Mouse (Mus musculus) frontal cortex, adult 2 months (tissue): ENCODE data around the gene Tmcc1. TPM values are rescaled to one million over a fixed set of nuclear protein-coding genes. Genes with fewer than 3 reads are reported as not detected.
"Not testable (repeated sequence)": the region's sequence is repeated elsewhere in the genome, so short reads cannot be mapped to it uniquely, and the experiment has no call there.

Experiments used
- DNase-seq, 2 experiments: peaks; one replicate each; pipeline ENCODE4 v3.0.0; 2022; ENCODE audit warnings: low spot score in 1 of 2; ENCODE audit errors: extremely low spot score in 1 of 2
- polyA plus RNA-seq: library from polyadenylated mRNA; depleted of rRNA; stranded (reverse); fragments of >200 nt; gene quantifications from 2 replicates; pipeline ENCODE4 v1.2.3, GENCODE M21; 2012

The Tmcc1 gene
- polyA plus RNA-seq, 1 experiment = 47.8 TPM

DNA sequence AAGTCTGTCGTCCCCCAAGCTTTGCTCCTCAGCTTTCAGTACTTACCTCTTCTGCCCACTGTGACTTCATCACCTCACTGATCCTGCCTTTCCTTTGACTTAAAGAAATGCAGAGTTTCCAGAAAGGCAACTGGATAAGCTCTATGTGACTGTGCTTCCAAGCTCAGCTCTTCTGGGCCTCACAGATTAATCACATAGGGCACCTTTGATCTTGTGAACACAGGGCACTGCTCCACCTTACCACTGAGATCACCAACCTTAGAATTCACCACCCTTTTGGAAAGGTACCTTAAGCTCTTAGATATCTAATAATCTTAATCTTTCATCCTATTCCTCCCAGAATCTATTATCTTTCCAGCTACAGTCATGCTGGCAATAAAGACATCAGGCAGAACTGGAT lies 111.0 kb downstream of the Tmcc1 start:
- no peak for DNase-seq

DNA sequence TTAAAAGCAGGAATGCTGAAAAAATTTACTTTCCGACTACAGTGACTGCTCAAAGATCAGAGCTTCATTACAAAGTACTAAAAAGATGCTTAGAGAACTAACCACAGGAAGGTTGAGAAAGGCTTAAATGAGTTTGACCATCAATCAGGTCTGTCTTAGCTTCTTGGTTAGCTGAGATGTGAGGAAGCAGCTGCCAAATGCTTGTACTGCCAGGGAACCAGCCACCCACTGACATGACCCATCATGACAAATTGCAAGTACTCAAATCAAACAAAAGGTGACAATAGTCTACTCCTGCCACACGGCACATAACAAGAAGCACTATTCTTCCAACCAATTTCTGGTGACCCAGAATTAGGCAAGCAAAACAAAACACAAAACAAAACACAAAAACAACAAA lies 111.9 kb downstream of the Tmcc1 start:
- no peak for DNase-seq

DNA sequence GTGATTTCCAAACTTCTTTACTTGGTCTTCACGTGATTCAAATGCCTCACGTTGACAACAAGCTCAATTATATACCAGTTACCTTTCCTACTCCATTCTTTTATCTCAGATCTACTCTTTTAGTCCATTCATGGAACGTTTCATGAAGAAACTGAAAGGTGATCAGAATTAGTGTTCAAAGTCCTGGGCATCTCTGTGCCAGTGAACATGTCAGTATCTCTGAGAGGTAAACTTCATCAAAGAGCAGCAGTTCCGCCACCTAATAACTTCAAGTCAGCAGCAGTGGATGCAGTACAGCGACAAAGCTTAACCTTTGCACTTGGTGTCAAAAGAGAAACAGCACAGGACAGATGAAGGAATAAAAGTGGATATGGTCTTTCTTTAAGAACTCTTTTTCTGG lies 112.5 kb downstream of the Tmcc1 start:
- DNase-seq = no peak

- no peak for DNase-seq
These were observed 115.7 kb downstream of the Tmcc1 start for GRCm38 (mm10) chr6:116077608-116078007.

DNA sequence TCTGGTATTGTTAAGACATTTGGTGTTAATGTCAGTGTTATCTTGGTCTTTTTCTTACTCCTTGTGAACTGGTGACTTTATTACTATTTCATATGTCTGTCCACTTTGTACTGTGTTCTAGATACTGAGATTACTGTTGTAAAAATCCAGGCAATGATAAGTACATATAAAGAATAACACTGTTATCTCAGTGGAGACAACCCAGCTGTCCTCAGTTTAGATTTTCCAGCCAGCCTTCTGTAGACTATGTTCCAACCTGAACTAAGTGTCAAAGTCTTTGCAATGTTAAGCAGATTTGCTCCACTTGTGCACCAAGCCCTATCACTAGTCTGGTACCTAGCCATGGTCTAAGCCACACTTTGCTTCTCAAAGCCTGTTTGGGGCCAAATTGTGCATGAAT lies 118.4 kb downstream of the Tmcc1 start:
- DNase-seq = no peak

DNA sequence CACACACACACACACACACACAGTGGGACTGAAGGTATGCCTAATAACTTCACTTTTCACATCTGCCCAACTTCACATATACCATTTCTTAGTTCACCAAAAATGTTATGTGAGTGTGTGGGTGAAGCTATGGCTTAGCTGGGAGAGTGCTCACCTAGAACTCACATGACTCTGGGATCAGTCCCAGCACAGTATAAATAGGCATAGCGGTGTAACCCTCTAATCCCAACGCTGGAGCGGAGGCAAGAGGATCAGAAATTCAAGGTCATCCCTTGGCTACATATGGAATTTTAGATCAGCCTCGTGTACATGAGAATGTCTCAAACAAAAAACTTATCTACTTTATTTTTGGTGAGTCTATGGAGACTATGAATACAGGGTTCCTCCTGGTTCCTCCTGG lies 119.7 kb downstream of the Tmcc1 start:
- DNase-seq = no peak

GRCm38 (mm10) chr6:116072746-116073261 lies 120.5 kb downstream of the Tmcc1 start:
- DNase-seq = no peak

- no peak for DNase-seq
These were observed 121.0 kb downstream of the Tmcc1 start for GRCm38 (mm10) chr6:116072221-116072745.

DNA sequence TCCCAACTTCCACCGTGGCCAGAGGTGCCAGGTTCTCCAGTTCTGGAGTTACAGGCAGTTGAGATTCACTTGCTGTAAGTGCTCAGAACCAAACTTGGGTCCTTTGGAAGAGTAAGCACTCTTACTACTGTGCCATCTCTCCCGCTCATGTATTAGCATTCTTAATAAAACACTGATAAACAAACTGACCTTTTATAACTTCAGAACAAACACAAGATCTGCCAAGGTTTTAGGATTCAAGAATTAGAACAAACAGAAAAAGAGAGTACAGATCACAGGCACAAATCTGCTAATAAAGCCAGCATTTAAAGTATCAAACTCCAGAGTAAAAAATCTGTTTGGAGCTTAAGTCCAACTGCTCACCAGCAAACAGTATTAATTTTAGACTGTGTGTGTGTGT lies 121.5 kb downstream of the Tmcc1 start:
- no peak for DNase-seq

GRCm38 (mm10) chr6:116070558-116070957 lies 122.7 kb downstream of the Tmcc1 start:
- no peak for DNase-seq

- DNase-seq = no peak
These were observed 129.8 kb downstream of the Tmcc1 start for GRCm38 (mm10) chr6:116063516-116063915.

DNA sequence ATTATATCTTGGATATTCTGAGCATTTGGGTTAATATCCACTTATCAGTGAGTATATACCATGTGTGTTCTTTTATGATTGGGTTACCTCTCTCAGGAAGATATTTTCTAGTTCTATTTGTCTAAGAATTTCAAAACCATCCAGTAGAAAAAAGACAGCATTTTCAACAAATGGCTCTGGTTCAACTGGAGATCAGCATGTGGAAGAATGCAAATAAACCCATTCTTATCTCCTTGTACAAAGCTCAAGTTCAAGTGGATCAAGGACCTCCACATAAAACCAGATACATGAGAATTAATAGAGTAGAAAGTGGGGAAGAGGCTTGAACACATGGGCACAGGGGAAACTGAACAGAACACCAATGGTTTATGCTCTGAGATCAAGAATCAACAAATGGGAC lies 133.7 kb downstream of the Tmcc1 start:
- DNase-seq = not testable (repeated sequence)

DNA sequence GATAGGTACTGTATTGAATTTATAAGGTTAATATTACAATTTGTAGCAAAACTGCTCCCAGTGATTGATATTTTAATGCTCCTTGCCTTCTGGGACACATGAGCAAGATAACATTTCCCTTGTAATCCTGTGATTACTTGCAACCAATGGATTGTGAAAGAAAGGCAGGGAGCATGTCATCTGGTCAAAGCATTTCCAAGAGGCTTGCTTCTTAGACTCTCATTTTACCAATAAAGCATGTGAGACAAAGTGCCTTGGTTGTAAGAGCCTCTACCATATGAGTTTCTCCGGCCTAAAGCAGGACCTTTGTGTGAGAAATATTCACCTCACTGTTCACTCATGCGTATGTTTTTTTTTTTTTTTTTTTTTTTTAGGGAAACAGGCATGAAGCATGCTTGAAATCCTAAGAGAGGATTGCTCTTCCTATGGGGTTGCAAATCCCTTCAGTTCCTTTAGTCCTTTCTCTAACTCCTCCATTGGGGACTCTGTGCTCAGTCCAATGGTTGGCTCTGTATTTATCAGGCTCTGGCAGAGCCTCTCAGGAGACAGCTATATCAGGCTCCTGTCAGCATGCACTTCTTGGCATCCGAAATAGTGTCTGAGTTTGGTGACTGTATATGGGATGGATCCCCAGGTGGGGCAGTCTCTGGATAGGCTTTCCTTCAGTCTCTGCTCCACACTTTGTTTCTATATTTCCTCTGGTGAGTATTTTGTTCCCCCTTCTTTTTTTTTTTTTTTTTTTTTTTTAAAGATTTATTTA lies 134.6 kb downstream of the Tmcc1 start:
- no peak for DNase-seq

GRCm38 (mm10) chr6:116056676-116057264 lies 136.5 kb downstream of the Tmcc1 start:
- peak; percentile 38 to 70 for DNase-seq

DNA sequence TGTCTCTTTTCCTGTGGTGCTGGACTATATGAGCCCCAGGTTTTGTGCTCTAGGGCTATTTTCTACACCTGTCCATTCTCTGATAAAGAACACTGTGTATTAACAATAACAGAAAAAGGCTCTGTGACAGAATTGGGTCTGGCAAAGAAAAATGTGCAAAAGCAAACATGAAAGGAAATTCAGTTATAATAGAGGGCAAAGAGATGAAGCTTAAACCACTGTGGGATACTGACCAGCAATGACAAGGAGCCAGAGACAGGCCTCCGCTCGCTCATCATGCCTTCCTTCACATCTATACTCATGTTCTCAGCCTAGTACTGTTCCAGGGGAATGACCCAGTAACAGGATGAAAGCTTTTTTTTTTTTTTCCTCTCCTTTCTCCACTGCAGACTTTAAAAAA lies 137.5 kb downstream of the Tmcc1 start:
- no peak for DNase-seq

- peak; percentile 59 to 82 for DNase-seq
These were observed 138.2 kb downstream of the Tmcc1 start for GRCm38 (mm10) chr6:116055001-116055471.

DNA sequence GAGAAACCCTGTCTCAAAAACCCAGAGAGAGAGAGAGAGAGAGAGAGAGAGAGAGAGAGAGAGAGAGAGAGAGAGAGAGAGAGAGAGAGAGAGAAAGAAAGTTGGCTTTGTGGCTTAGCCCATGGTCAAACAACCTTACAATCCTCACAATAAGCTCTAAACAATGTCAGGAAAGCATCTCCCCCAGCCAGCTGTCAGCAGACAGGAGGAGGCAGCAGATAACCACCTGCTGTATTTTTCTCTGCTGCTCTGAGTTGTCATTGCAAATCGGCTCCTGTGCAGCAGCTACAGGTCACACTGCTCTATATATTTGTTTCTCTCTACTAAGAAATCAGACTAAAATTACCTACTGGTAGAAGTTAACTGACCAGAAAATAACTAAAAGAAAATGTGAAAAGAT lies 145.4 kb downstream of the Tmcc1 start:
- DNase-seq = no peak

- peak in 1 of 2 experiments; percentile 37 for DNase-seq
These were observed 145.9 kb downstream of the Tmcc1 start for GRCm38 (mm10) chr6:116047366-116047765.

DNA sequence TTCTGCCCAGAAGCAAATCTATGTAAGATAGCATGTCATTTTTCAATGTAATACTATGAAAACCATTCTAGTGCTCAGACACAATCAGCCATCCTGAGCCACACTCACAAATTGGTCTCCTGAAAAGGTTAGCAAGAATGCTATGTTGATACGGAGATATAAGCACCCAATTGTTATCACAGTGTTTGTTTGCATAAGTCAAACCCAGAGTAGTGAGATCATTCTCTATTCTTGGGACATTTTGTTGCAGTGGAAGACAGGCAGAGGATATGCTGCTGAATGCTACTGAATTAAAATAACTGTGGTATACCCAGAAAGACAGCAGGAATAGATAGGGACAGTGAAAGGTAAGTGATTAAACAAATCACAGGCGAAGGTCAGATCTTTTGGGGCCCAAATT lies 149.2 kb downstream of the Tmcc1 start:
- DNase-seq = no peak

- DNase-seq = no peak
These were observed 155.1 kb downstream of the Tmcc1 start for GRCm38 (mm10) chr6:116038222-116038621.

GRCm38 (mm10) chr6:116037281-116037831 lies 155.9 kb downstream of the Tmcc1 start:
- DNase-seq = peak in 1 of 2 experiments; percentile 39
